Mouse (Mus musculus): ENCODE results near the gene Wnt8b. TPM values are rescaled to one million over a fixed set of nuclear protein-coding genes. Genes with fewer than 3 reads are reported as not detected.

Wnt8b gene
- polyA plus RNA-seq, 1 experiment = not detected

DNA sequence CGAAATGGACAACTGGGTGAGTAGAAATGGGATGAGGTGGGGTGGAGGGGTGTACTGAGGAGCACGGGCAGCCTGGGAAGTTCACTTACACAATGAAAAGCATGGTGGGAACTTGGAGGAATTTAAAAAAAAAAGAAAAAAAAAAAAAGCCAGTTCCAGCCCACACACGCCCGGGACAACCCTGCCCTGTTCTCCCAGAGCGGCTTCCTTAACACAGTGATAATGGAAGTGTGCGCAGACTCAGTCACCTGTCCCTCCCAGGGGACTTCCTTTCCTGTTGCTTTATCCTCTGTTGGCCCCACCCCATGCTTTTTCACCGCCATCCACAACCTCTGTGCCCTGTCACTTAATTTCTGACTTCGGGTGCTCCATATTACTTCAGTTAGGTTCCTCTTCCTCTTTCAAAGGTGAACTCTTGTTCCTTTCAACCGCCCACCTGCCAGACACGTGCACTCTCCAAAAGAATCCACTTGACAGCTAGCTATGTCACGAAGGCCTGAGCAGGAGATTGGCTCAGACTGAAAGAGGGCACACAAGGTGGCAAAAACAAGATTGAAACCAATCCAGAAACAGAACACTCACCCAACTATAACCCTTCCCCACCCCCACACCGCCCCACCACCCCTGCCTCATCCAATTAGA is 17.4 kb downstream of the Wnt8b start:
- Histone ChIP-seq H3K4me3 (ENCODE audit: low read depth, low read length) (no peak overlapping the region), H3K4me1 (ENCODE audit: control insufficient read depth, insufficient read depth, insufficient read length, low read length) (peaks cover 7% of the 10 kb centered on the region; the same call in 1 of the 2 replicates), H3K36me3 (ENCODE audit: control insufficient read depth, insufficient read depth, low read length) (no peaks in the 10 kb centered on the region), H3K27ac (ENCODE audit: insufficient read depth, low read depth, low read length) (no peak overlapping the region), H3K27me3 (ENCODE audit: control insufficient read depth, insufficient read depth, low read length) (peaks cover 37% of the 10 kb centered on the region)
- TF ChIP-seq CTCF (IDR thresholded peaks at IDR 0.05; ENCODE audit: extremely low read depth, insufficient read length, insufficient replicate concordance, low read depth, low read length) (no peak), POLR2A (IDR thresholded peaks at IDR 0.05; ENCODE audit: low read depth, low read length) (no peak)
- 8% methylated on average over 12 of the region's 12 CpGs for WGBS

DNA sequence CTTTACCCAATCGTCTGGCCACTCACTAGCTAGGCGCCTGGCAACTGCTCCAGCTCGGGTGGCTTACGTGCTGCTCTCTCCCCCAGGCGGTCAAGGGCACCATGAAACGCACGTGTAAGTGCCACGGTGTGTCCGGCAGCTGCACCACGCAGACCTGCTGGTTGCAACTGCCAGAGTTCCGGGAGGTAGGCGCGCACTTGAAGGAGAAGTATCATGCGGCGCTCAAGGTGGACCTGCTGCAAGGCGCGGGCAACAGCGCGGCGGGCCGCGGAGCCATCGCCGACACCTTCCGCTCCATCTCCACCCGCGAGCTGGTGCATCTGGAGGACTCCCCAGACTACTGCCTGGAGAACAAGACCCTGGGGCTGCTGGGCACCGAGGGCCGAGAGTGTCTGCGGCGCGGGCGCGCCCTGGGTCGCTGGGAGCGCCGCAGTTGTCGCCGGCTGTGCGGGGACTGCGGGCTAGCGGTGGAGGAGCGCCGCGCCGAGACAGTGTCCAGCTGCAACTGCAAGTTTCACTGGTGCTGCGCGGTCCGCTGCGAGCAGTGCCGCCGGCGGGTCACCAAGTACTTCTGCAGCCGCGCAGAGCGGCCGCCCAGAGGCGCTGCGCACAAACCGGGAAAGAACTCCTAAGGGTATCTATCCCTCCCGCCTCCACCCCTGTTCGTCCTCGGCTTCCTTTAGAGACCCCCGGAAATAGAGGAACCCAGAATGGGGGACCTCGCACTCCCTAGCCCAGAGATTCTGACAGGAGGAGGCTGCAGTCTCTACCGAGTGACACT is 18.4 kb downstream of the Wnt8b start:
- Histone ChIP-seq H3K4me3 (ENCODE audit: low read depth, low read length) (peak overlapping the region; percentile 35), H3K4me1 (ENCODE audit: control insufficient read depth, insufficient read depth, insufficient read length, low read length) (peaks cover 7% of the 10 kb centered on the region; the same call in 1 of the 2 replicates), H3K36me3 (ENCODE audit: control insufficient read depth, insufficient read depth, low read length) (no peaks in the 10 kb centered on the region), H3K27ac (ENCODE audit: insufficient read depth, low read depth, low read length) (no peak overlapping the region), H3K27me3 (ENCODE audit: control insufficient read depth, insufficient read depth, low read length) (peaks cover 37% of the 10 kb centered on the region)
- TF ChIP-seq POLR2A (IDR thresholded peaks at IDR 0.05; ENCODE audit: low read depth, low read length) = no peak
- no peak for TF ChIP-seq CTCF (IDR thresholded peaks at IDR 0.05; ENCODE audit: extremely low read depth, insufficient read length, insufficient replicate concordance, low read depth, low read length)
- 2% methylated on average over 65 of the region's 66 CpGs for WGBS

DNA sequence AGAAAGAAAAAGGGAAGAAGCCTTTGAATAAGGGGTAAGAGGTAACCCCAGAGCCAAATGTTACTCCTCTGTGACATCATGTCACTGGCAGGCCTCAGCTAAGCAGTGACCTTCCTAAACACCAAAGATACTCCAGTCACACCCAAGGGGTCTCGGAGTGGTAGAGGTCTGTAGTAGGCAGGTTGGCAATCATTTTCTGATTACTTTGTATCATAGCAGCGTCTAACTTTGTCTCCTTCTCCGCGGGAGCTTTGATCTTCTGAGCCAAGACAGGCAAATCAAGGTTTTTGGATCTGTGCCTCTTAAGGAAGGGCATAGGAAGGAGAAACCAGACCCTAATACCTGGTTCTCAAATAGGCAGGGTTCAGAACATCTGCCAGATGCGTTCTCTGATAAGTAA is 19.3 kb downstream of the Wnt8b start:
- TF ChIP-seq POLR2A (IDR thresholded peaks at IDR 0.05; ENCODE audit: low read depth, low read length) = no peak
- no peak for TF ChIP-seq CTCF (IDR thresholded peaks at IDR 0.05; ENCODE audit: extremely low read depth, insufficient read length, insufficient replicate concordance, low read depth, low read length)
- Histone ChIP-seq H3K27ac (ENCODE audit: insufficient read depth, low read depth, low read length) (no peak overlapping the region), H3K4me1 (ENCODE audit: control insufficient read depth, insufficient read depth, insufficient read length, low read length) (peaks cover 7% of the 10 kb centered on the region; the same call in 1 of the 2 replicates), H3K4me3 (ENCODE audit: low read depth, low read length) (no peak overlapping the region), H3K36me3 (ENCODE audit: control insufficient read depth, insufficient read depth, low read length) (no peaks in the 10 kb centered on the region), H3K27me3 (ENCODE audit: control insufficient read depth, insufficient read depth, low read length) (peaks cover 37% of the 10 kb centered on the region)
- 43% methylated on average over 5 of the region's 5 CpGs for WGBS

DNA sequence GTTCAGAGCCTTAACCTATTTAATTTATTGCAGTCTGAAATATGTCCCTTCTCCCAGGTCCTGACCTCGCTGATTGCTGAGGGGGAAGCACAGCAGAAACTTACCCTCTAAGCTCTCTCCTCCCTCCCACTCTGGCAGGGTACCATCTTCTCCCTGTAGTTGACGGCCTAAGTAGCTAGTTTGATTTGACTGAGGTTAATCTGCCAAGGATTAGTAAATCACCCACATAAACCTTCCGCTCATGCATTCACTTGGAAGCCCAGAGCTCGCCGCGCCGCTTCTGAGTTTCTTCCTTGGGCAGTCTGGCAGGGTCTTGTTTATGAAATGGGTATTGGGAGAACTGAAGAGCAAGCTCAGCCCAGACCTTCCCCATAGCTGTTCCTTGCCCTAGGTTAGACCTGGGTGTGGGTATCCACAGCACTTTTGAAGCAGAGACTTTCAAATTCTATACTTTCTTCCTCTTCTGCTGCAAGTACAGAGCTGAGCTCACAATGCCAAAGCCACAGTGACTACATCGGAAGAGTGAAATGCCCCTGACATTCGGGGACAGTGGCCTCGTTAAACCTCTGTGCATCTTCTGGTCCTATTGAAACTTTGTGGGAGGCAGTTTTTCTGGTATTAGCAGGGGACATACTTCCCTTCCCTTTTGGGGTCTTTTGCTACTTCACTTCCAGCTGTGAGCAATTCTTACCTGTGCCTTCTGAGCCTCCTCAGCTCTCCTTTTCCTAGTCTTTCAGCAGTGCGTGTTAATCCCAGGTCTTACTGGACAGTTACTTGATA is 20.0 kb downstream of the Wnt8b start:
- Histone ChIP-seq H3K27ac (ENCODE audit: insufficient read depth, low read depth, low read length) (no peak overlapping the region), H3K27me3 (ENCODE audit: control insufficient read depth, insufficient read depth, low read length) (peaks cover 35% of the 10 kb centered on the region), H3K4me1 (ENCODE audit: control insufficient read depth, insufficient read depth, insufficient read length, low read length) (peaks cover 7% of the 10 kb centered on the region; the same call in 1 of the 2 replicates), H3K36me3 (ENCODE audit: control insufficient read depth, insufficient read depth, low read length) (no peaks in the 10 kb centered on the region), H3K4me3 (ENCODE audit: low read depth, low read length) (no peak overlapping the region)
- no peak for TF ChIP-seq CTCF (IDR thresholded peaks at IDR 0.05; ENCODE audit: extremely low read depth, insufficient read length, insufficient replicate concordance, low read depth, low read length)
- no peak for TF ChIP-seq POLR2A (IDR thresholded peaks at IDR 0.05; ENCODE audit: low read depth, low read length)
- 32% methylated on average over 11 of the region's 11 CpGs for WGBS

DNA sequence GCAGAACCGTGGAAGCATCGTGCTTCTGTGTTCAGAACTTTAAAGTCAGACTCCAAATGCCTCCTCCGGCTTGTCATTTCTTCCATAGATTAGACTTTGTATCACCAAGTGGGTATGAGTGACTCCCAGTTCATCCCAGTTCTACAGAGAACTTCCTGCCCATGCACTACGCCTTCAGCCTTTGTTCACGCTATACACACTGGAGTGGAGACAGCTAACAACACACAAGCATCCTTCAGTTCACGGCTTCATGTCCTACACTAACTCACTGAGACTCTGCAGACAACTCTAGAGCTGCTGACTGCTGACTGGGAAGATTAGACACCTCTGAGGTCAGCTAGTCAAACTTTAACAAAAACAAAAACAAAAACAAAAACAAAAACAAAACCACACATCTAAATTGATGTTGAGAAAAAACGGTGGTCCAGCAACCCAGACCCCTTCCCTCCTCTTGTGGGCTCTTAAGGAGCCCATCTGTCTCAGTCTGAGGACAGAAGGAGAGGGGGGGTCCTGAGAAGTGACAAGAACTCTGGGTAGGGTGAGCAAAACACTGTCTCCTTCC is 20.7 kb downstream of the Wnt8b start:
- no peaks in the 10 kb centered on the region for H3K36me3 ChIP-seq (ENCODE audit: control insufficient read depth, insufficient read depth, low read length)
- H3K27ac ChIP-seq (ENCODE audit: insufficient read depth, low read depth, low read length) = no peak overlapping the region
- peaks cover 35% of the 10 kb centered on the region for H3K27me3 ChIP-seq (ENCODE audit: control insufficient read depth, insufficient read depth, low read length)
- 31% methylated on average over 7 of the region's 7 CpGs for WGBS
- peaks cover 7% of the 10 kb centered on the region; the same call in 1 of the 2 replicates for H3K4me1 ChIP-seq (ENCODE audit: control insufficient read depth, insufficient read depth, insufficient read length, low read length)
- no peak overlapping the region for H3K4me3 ChIP-seq (ENCODE audit: low read depth, low read length)
- no peak for TF ChIP-seq CTCF (IDR thresholded peaks at IDR 0.05; ENCODE audit: extremely low read depth, insufficient read length, insufficient replicate concordance, low read depth, low read length)

DNA sequence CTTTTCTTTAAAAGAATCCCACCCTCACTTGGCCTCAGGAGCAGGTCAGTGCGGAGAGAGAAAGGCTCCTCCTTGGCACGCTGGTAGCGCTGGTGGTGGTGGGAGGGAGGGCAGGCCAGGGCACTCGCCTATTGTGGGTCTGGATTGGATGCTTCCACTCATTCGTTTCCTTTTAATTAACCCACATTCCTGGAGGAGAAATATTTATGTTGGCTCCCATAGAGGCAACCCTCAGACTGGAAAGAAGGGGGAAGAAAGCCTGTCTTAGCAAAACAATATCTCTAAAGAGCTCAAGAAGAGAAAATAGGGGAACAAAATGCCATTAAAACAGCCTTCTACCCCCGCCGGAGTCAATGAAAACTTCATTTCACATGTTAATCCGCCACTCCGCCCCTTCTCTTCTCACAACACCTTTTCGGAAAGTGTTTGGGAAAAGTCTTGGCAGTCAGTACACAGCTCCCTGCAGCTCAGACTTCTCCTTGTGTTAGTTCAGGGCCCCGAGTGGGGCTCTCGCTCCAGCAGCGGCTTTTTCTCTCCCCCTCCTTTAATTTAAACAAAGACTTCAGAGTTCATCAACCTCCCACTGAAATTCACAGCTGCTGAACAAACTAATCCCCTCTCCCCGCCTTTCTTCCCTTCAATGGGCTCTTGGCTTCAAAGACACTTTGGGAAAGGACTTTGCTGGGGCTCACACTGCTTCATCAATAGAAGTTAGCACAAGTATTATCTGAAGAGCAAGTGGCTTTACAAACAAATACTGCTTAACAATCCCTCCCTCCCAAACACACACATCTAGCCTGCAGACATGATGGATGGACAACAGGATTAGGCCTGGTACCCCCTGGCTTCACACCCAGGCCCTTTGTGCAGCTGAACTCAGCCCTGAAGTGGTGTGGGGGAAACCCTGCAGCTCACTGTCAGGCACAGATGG is 21.5 kb downstream of the Wnt8b start:
- no peak overlapping the region for H3K27ac ChIP-seq (ENCODE audit: insufficient read depth, low read depth, low read length)
- no peak overlapping the region for H3K4me3 ChIP-seq (ENCODE audit: low read depth, low read length)

More for the DNA sequence above, 21.5 kb downstream of the Wnt8b start:
- H3K36me3 ChIP-seq (ENCODE audit: control insufficient read depth, insufficient read depth, low read length) = no peaks in the 10 kb centered on the region
- 44% methylated on average over 14 of the region's 14 CpGs for WGBS
- H3K27me3 ChIP-seq (ENCODE audit: control insufficient read depth, insufficient read depth, low read length) = peaks cover 32% of the 10 kb centered on the region
- TF ChIP-seq POLR2A (IDR thresholded peaks at IDR 0.05; ENCODE audit: low read depth, low read length) = no peak
- TF ChIP-seq CTCF (IDR thresholded peaks at IDR 0.05; ENCODE audit: extremely low read depth, insufficient read length, insufficient replicate concordance, low read depth, low read length) = no peak
- H3K4me1 ChIP-seq (ENCODE audit: control insufficient read depth, insufficient read depth, insufficient read length, low read length) = peaks cover 9% of the 10 kb centered on the region; the same call in 1 of the 2 replicates

Data from small intestine, adult 2 months (tissue).